Mouse (Mus musculus) retina, postnatal 7 days (tissue): Measurements from ENCODE around the gene Lime1.
A peak's percentile ranks its signal among the peaks of the same experiment; 100 is the strongest.

Experiments used
- DNase-seq: peaks from one replicate; pipeline ENCODE4 v3.0.0-alpha.2; 2012; ENCODE audit warnings: low read depth, low spot score

Lime1 gene

GRCm38 (mm10) chr2:181379778-181380177 is at the start of gene Lime1:
Gene Lime1 (plus strand): TSS chr2:181380078.
- DNase-seq, result no peak

- DNase-seq, result no peak
These were observed 47.3 kb upstream of the Lime1 start for GRCm38 (mm10) chr2:181332542-181332941.

- DNase-seq, result no peak
These were observed 45.9 kb upstream of the Lime1 start for GRCm38 (mm10) chr2:181334023-181334422.

- DNase-seq, result no peak
These were observed 39.5 kb upstream of the Lime1 start for GRCm38 (mm10) chr2:181340426-181340825.

GRCm38 (mm10) chr2:181342766-181343165 is 37.1 kb upstream of the Lime1 start:
- no peak for DNase-seq

GRCm38 (mm10) chr2:181356780-181357179 is 23.1 kb upstream of the Lime1 start:
- DNase-seq, result no peak

- no peak for DNase-seq
These were observed 15.9 kb upstream of the Lime1 start for GRCm38 (mm10) chr2:181363946-181364345.

GRCm38 (mm10) chr2:181364487-181364859 is 15.4 kb upstream of the Lime1 start:
- no peak for DNase-seq

GRCm38 (mm10) chr2:181364860-181365596 is 14.8 kb upstream of the Lime1 start, which contains the start of the genes Zgpat and Arfrp1:
Gene Zgpat (plus strand): TSS chr2:181364928.
Gene Arfrp1 (minus strand): TSS chr2:181365404.
- DNase-seq, result peak; percentile 78

- no peak for DNase-seq
These were observed 14.2 kb upstream of the Lime1 start for GRCm38 (mm10) chr2:181365655-181366075.

- no peak for DNase-seq
These were observed 9.9 kb upstream of the Lime1 start for GRCm38 (mm10) chr2:181370001-181370400.

- no peak for DNase-seq
These were observed 4.1 kb upstream of the Lime1 start for GRCm38 (mm10) chr2:181375787-181376186.

GRCm38 (mm10) chr2:181377230-181377629 is 2.6 kb upstream of the Lime1 start:
- no peak for DNase-seq

GRCm38 (mm10) chr2:181378701-181379100 is 1.2 kb upstream of the Lime1 start:
- DNase-seq, result no peak

GRCm38 (mm10) chr2:181380251-181380650 is 373 bp downstream of the Lime1 start:
- no peak for DNase-seq

- no peak for DNase-seq
These were observed 1.2 kb downstream of the Lime1 start for GRCm38 (mm10) chr2:181381107-181381506.

- no peak for DNase-seq
These were observed 1.9 kb downstream of the Lime1 start for GRCm38 (mm10) chr2:181381631-181382306.

GRCm38 (mm10) chr2:181384463-181384862 is 4.6 kb downstream of the Lime1 start:
- no peak for DNase-seq

- DNase-seq, result no peak
These were observed 5.1 kb downstream of the Lime1 start for GRCm38 (mm10) chr2:181384919-181385391.

- DNase-seq, result no peak
These were observed 6.0 kb downstream of the Lime1 start for GRCm38 (mm10) chr2:181385885-181386284.

GRCm38 (mm10) chr2:181386663-181387210 is 6.9 kb downstream of the Lime1 start:
- DNase-seq, result no peak

GRCm38 (mm10) chr2:181390136-181390870 is 10.4 kb downstream of the Lime1 start:
- no peak for DNase-seq
